Mouse (Mus musculus): ENCODE measurements around the gene Atp2c2. TPM values are rescaled to one million over a fixed set of nuclear protein-coding genes. Genes with fewer than 3 reads are reported as not detected.

Atp2c2 gene
- polyA plus RNA-seq, 1 experiment = not detected

DNA sequence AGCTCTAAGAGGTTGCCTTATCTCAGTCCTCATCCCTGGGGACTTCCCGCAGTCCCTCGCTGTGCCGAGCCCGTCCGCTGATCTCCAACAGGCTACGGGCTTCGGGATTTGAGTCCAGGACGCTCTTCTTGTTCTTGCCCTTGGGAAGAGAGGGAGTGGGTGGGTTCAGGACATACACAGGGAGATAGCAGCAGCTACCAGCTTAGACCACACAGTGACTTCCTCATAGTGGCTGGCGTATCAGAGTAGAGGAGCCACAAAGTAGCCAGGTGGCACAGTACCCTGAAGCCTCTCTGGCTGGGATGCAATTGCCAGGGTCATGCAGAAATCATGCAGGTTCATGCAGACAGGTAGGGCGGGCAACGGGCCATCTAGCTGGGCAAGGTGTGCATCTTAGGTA, 61.9 kb downstream of the Atp2c2 start:
- Histone ChIP-seq H3K4me1 (peaks cover 16% of the 10 kb centered on the region), H3K4me3 (replicated peaks) (no peak overlapping the region), H3K9me3 (no peaks in the 10 kb centered on the region), H3K27me3 (replicated peaks) (peaks cover 67% of the 10 kb centered on the region), H3K36me3 (replicated peaks; ENCODE audit: low read length) (peaks cover 60% of the 10 kb centered on the region)
- TF ChIP-seq FLI1 (IDR thresholded peaks at IDR 0.05; ENCODE audit: low read length) (no peak), GATA1 (IDR thresholded peaks at IDR 0.05; ENCODE audit: borderline replicate concordance, low read length) (no peak)

DNA sequence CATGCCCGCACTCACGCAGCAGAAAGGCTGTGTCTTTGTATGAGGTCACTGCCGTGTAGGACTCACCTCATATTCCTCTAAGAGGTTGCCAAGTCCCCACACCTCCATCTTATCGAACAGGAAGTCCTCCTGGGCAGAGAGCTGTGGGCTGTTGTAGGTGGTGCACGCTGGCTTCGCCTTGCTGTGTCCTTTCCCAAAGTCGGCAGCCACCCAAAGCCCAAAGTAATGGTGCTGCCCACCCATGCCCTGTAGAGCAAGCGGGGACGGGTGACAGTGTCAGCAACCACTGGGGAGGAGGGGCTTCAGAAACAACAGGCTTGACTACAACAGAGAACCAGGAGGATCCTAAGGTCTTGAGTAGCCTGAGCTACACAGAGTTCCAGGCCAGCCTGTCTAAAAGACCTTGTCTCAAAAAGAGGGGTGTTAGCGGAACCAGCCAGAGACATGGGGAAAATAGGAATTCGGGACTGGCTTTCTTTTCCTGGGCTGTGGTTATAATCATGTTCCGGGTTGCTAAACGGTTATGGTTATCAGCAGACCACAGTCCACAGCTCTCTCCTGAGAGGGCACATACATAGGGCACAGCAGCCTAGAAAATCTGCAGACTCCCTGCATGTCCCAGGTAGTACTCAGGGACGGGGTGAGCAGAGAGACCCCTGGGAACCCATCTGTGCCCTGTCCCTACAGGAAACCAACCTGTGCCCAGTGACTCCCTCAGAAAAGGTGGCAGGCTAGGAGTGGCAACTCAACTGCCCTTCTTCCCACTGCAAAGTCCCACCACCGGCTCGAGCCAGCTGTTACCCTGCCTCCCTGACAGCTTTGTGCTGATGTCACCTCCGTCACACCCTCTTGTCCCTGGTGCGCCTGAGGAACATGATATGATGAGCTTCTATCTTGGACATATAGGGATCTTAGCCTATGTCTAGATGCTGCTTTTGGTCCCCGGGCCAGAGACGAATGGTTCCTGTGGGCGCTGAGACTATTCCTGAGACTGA, 62.7 kb downstream of the Atp2c2 start:
- Histone ChIP-seq H3K36me3 (replicated peaks; ENCODE audit: low read length) (peaks cover 69% of the 10 kb centered on the region), H3K9me3 (no peaks in the 10 kb centered on the region), H3K4me1 (peaks cover 16% of the 10 kb centered on the region), H3K27me3 (replicated peaks) (peaks cover 62% of the 10 kb centered on the region), H3K4me3 (replicated peaks) (peak overlapping the region; percentile 25)
- TF ChIP-seq FLI1 (IDR thresholded peaks at IDR 0.05; ENCODE audit: low read length) = no peak
- no peak for TF ChIP-seq GATA1 (IDR thresholded peaks at IDR 0.05; ENCODE audit: borderline replicate concordance, low read length)

DNA sequence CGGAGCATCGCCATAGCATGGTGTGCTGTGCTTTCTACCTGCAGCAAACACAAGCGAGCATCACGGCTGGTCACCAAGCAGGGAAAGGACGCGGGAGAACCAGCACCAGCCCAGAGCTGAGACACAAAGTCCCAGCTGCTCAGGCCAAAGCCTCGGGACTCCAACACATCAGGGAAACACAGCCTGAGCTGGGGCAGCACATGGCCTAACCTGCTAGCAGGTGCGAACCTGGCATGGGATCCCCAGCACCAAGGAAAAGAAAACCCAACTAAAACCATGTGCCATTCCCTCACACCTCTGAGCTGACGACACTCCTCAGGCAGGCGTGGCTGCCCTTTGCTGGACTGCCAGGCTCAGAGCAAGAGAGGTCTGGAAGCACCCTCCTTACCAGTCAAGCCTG, 65.5 kb downstream of the Atp2c2 start:
- H3K9me3 ChIP-seq = no peaks in the 10 kb centered on the region
- TF ChIP-seq GATA1 (IDR thresholded peaks at IDR 0.05; ENCODE audit: borderline replicate concordance, low read length) (no peak), FLI1 (IDR thresholded peaks at IDR 0.05; ENCODE audit: low read length) (no peak)
- H3K36me3 ChIP-seq (replicated peaks; ENCODE audit: low read length) = peaks cover 85% of the 10 kb centered on the region
- H3K4me3 ChIP-seq (replicated peaks) = no peak overlapping the region
- peaks cover 41% of the 10 kb centered on the region for H3K27me3 ChIP-seq (replicated peaks)
- H3K4me1 ChIP-seq = peaks cover 16% of the 10 kb centered on the region

DNA sequence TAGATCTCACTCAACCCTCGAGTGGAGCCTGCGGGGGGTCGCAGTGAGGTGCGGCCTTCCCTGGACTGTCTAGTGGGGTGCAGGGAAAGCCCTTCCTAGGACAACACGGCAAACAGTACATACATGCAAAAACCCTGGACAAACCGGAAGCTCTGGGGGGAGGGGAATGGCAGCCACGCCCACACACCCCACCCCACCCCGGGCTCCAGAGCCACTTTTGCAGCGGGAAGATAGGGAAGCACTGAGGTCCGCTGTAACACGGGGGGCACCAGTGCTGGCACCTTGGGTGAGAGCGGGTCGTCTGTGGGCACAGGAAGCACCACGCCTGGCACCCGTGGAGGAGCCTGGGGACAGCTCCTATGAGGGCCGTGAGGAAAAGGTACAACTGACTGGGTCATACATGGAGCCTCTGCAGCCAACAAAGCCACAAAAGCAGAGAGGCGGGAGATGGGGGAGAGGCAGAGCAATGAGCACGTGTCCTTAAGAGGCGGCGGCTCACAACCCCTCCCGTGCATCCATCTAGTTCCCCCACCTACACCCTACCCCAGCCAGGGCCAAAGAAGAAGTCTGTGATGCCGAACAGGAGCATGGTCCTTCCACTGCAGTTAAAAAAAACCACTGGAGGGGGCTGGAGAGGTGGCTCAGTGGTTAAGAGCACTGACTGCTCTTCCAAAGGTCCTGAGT, 66.1 kb downstream of the Atp2c2 start:
- peaks cover 80% of the 10 kb centered on the region for H3K36me3 ChIP-seq (replicated peaks; ENCODE audit: low read length)
- H3K4me3 ChIP-seq (replicated peaks) = no peak overlapping the region

DNA sequence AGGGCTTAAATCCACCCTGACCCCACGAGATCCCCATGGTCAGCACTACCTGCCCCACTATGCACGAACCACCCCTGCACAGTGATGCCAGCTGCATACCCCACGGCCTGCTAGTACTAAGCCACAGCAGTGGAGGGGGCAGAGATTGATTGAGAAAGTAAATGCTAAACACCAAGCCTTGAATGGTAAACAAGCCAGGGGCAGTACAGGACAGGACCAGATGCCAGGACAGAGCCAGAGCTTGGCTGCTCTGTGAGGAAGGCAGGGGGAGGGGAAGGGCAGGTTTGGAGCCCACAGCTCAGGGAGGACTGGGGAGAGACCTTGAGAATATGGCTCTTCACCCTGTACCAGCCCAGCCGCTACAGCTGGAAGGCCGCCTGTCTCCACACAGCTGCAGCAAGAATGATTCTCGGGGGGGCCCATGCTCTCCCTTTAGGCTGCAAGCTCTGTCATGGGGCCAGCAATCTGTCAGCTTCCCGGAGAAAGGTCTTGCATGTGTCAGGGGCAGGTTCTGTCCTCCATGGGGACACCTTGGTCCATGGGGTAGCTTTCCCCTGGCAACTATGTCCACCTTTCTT, 76.9 kb downstream of the Atp2c2 start:
- Histone ChIP-seq H3K9me3 (peaks cover 5% of the 10 kb centered on the region; the same call in 1 of the 2 replicates), H3K36me3 (replicated peaks; ENCODE audit: low read length) (peaks cover 16% of the 10 kb centered on the region), H3K27me3 (replicated peaks) (peaks cover 28% of the 10 kb centered on the region), H3K4me1 (peaks cover 43% of the 10 kb centered on the region), H3K4me3 (replicated peaks) (no peak overlapping the region)
- TF ChIP-seq GATA1 (IDR thresholded peaks at IDR 0.05; ENCODE audit: borderline replicate concordance, low read length) (no peak), FLI1 (IDR thresholded peaks at IDR 0.05; ENCODE audit: low read length) (no peak)

More for the DNA sequence above, 66.1 kb downstream of the Atp2c2 start:
- H3K9me3 ChIP-seq = no peaks in the 10 kb centered on the region
- H3K4me1 ChIP-seq = peaks cover 16% of the 10 kb centered on the region
- peaks cover 36% of the 10 kb centered on the region for H3K27me3 ChIP-seq (replicated peaks)
- TF ChIP-seq FLI1 (IDR thresholded peaks at IDR 0.05; ENCODE audit: low read length) (no peak), GATA1 (IDR thresholded peaks at IDR 0.05; ENCODE audit: borderline replicate concordance, low read length) (no peak)

DNA sequence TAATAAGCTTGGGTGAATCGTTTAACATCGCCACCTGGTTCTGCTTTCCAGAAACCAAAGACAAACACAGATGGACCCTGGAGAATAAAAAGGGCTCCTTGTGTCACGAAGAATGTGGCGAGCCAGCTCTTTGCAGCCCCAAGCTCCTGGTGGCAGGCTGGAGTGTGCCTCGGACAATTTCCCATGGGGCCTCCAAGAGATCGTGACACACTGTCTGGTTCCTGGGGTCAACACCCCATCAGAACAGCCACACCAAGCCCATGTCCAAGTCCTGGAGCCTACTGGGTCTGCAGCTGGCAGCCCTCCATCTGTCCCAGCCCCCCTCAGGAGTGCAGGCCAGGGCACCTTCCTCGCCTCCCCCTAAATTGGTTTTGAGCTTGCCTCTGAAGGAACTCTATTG, 78.0 kb downstream of the Atp2c2 start:
- peaks cover 47% of the 10 kb centered on the region for H3K4me1 ChIP-seq
- TF ChIP-seq GATA1 (IDR thresholded peaks at IDR 0.05; ENCODE audit: borderline replicate concordance, low read length) = no peak
- no peak for TF ChIP-seq FLI1 (IDR thresholded peaks at IDR 0.05; ENCODE audit: low read length)
- peaks cover 28% of the 10 kb centered on the region for H3K27me3 ChIP-seq (replicated peaks)
- H3K9me3 ChIP-seq = peaks cover 5% of the 10 kb centered on the region; the same call in 1 of the 2 replicates
- H3K4me3 ChIP-seq (replicated peaks) = peak overlapping the region; percentile 93
- H3K36me3 ChIP-seq (replicated peaks; ENCODE audit: low read length) = peaks cover 9% of the 10 kb centered on the region

DNA sequence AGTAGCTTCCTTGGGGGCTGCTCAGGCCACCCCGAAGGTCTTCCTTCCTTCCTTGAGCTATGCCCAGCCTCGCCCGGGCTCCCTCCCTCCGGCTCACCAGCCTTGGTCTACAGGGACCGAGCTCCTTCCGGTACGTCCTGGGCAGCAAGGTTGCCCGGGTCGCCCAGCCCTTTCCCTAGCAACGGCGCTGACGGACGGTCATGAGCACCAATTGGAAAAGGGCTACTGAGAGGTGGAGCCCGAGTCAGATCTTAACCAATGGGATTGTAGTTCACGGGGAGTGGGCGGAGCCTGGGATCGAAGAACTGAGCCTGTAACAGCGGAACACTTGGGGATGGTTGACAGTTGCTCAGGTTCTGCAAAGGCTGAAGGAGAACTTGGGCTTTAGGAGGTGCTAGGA, 78.5 kb downstream of the Atp2c2 start, which contains the start of gene Tldc1:
Tldc1 (minus strand) TSS at position 154 of the 400 bp plus-strand sequence.
- H3K4me3 ChIP-seq (replicated peaks) = peak within 1 kb of the TSS; percentile 93
- H3K9me3 ChIP-seq = peaks cover 5% of the 10 kb centered on the region; the same call in 1 of the 2 replicates
- no peak for TF ChIP-seq FLI1 (IDR thresholded peaks at IDR 0.05; ENCODE audit: low read length)
- TF ChIP-seq GATA1 (IDR thresholded peaks at IDR 0.05; ENCODE audit: borderline replicate concordance, low read length) = no peak
- H3K36me3 ChIP-seq (replicated peaks; ENCODE audit: low read length) = peaks cover 5% of the 10 kb centered on the region
- H3K27me3 ChIP-seq (replicated peaks) = peaks cover 28% of the 10 kb centered on the region
- H3K4me1 ChIP-seq = peaks cover 51% of the 10 kb centered on the region

DNA sequence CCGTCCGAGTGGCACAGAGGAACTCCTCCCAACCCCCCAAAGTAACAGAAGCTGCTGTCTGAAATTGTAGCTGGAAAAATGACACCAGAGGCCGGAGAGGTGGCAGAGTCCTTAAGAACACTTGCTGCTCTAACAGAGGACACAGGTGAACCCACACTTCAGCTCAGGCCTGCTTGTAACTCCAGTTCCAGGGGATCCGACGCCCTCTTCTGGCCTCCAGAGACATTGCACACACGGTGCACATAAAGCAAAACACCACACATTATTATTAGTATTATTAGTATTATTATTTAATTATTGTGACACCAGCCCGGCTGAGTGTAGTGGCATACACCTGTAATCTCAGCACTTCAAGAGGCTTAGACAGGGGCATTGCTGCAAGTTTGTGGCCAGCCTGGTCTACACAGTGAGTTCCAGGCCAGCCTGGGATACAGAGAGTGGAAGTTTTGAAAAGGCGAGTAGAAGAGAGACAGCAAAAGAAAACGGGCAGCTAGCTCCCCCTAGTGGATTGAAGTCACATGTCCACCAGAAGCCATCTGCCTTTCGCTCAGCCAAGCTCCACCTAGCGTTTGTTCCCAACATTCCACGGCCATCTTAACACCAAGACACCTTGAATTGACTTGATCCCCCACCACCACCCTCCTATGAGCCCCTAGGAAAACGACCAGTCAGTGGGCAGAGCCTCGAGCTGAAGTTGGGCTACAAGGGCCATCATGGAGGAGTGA, 79.4 kb downstream of the Atp2c2 start:
- H3K4me1 ChIP-seq = peaks cover 59% of the 10 kb centered on the region
- peaks cover 27% of the 10 kb centered on the region for H3K27me3 ChIP-seq (replicated peaks)
- TF ChIP-seq FLI1 (IDR thresholded peaks at IDR 0.05; ENCODE audit: low read length) (no peak), GATA1 (IDR thresholded peaks at IDR 0.05; ENCODE audit: borderline replicate concordance, low read length) (no peak)
- peaks cover 5% of the 10 kb centered on the region; the same call in 1 of the 2 replicates for H3K9me3 ChIP-seq
- peaks cover 2% of the 10 kb centered on the region for H3K36me3 ChIP-seq (replicated peaks; ENCODE audit: low read length)
- H3K4me3 ChIP-seq (replicated peaks) = peak overlapping the region; percentile 93

All from megakaryocyte, embryonic 14.5 days (primary cell).